Mouse (Mus musculus) MEL (cell line): ENCODE measurements around the gene Aak1. TPM values are rescaled to one million over a fixed set of nuclear protein-coding genes. Genes with fewer than 3 reads are reported as not detected.

Experiments used
- DNase-seq: peaks from one replicate; pipeline ENCODE4 v3.0.0; 2011; ENCODE audit warnings: low read depth, low spot score
- H3K27ac ChIP-seq: 2 replicates; pipeline ENCODE4 v1.5.1; 2012; ENCODE audit warnings: low read depth, mild to moderate bottlenecking, control low read depth, low read length, moderate library complexity; ENCODE audit not compliant: control insufficient read depth
- H3K27me3 ChIP-seq, 2 experiments: fragments of 150-350 bp in 1 of 2; sonication (generic) in 1 of 2; 2 replicates each; pipeline ENCODE4 v1.6.1; 2012; ENCODE audit warnings: low read length in 2 of 2, mild to moderate bottlenecking in 2 of 2, improper control_type of control experiment in 1 of 2, moderate library complexity in 1 of 2; ENCODE audit not compliant: insufficient read depth in 2 of 2, control insufficient read depth in 1 of 2
- H3K36me3 ChIP-seq, 2 experiments: 2 replicates each; pipeline ENCODE4 v1.6.1; 2012 to 2014; ENCODE audit warnings: low read length in 2 of 2, improper control_type of control experiment in 1 of 2, inconsistent platforms in 1 of 2, mild to moderate bottlenecking in 1 of 2; ENCODE audit not compliant: insufficient read depth in 2 of 2, control insufficient read depth in 1 of 2
- H3K4me1 ChIP-seq, 2 experiments: fragments of 150-350 bp in 1 of 2; sonication (generic) in 1 of 2; 2 replicates each; pipeline ENCODE4 v1.6.1; 2012; ENCODE audit warnings: low read length in 2 of 2, improper control_type of control experiment in 1 of 2, mild to moderate bottlenecking in 1 of 2; ENCODE audit not compliant: insufficient read depth in 2 of 2, control insufficient read depth in 1 of 2
- H3K4me3 ChIP-seq, 2 experiments: fragments of 150-350 bp in 1 of 2; sonication (generic) in 1 of 2; 2 replicates each; pipeline ENCODE4 v1.5.1; 2012; ENCODE audit warnings: low read depth in 2 of 2, low read length in 2 of 2, mild to moderate bottlenecking in 2 of 2, moderate library complexity in 2 of 2, control low read depth in 1 of 2, improper control_type of control experiment in 1 of 2; ENCODE audit not compliant: control insufficient read depth in 1 of 2, insufficient read depth in 1 of 2
- H3K79me2 ChIP-seq: 2 replicates; pipeline ENCODE4 v1.6.1; 2012; ENCODE audit warnings: mild to moderate bottlenecking, low read length, moderate library complexity; ENCODE audit not compliant: control insufficient read depth, poor library complexity, insufficient read depth
- H3K9ac ChIP-seq: 2 replicates; pipeline ENCODE4 v1.6.1; 2012; ENCODE audit warnings: low read depth, mild to moderate bottlenecking, control low read depth, low read length, moderate library complexity; ENCODE audit not compliant: control insufficient read depth, poor library complexity, severe bottlenecking
- H3K9me3 ChIP-seq: fragments of 150-350 bp; sonication (generic); replicated peaks from 2 replicates; pipeline ENCODE4 v1.6.1; 2012; ENCODE audit warnings: mild to moderate bottlenecking, low read length, improper control_type of control experiment, moderate library complexity; ENCODE audit not compliant: insufficient read depth
- BHLHE40 ChIP-seq: IDR thresholded peaks from 2 replicates; pipeline ENCODE4 v1.6.1; 2012; ENCODE audit warnings: low read depth, mild to moderate bottlenecking, inconsistent platforms, low read length, improper control_type of control experiment, borderline replicate concordance
- CTCF ChIP-seq, 3 experiments: IDR thresholded peaks in 2 of 3; conservative IDR thresholded peaks in 1 of 3; 2 replicates each; pipeline ENCODE4 v1.5.1; 2011 to 2012; ENCODE audit warnings: low read length in 3 of 3, low read depth in 2 of 3, mild to moderate bottlenecking in 2 of 3, improper control_type of control experiment in 1 of 3, inconsistent platforms in 1 of 3, mixed read lengths in 1 of 3, moderate library complexity in 1 of 3; ENCODE audit not compliant: control insufficient read depth in 1 of 3, insufficient read depth in 1 of 3, poor library complexity in 1 of 3, severe bottlenecking in 1 of 3
- E2F4 ChIP-seq: IDR thresholded peaks from 2 replicates; pipeline ENCODE4 v1.6.1; 2011; ENCODE audit warnings: low read depth, low read length, improper control_type of control experiment, borderline replicate concordance
- EP300 ChIP-seq, 2 experiments: IDR thresholded peaks; 2 replicates each; pipeline ENCODE4 v1.6.1; 2011; ENCODE audit warnings: improper control_type of control experiment in 2 of 2, low read length in 2 of 2, low read depth in 1 of 2, mild to moderate bottlenecking in 1 of 2
- GABPA ChIP-seq: IDR thresholded peaks from 2 replicates; pipeline ENCODE4 v1.6.1; 2012; ENCODE audit warnings: low read depth, mild to moderate bottlenecking, inconsistent platforms, low read length, improper control_type of control experiment, moderate library complexity
- GATA1 ChIP-seq: IDR thresholded peaks from 2 replicates; pipeline ENCODE4 v1.6.1; 2011; ENCODE audit warnings: low read depth, low read length, improper control_type of control experiment
- HCFC1 ChIP-seq: IDR thresholded peaks from 2 replicates; pipeline ENCODE4 v1.6.1; 2012; ENCODE audit warnings: low read depth, mild to moderate bottlenecking, inconsistent platforms, low read length, improper control_type of control experiment, moderate library complexity
- KAT2A ChIP-seq: conservative IDR thresholded peaks from 2 replicates; pipeline ENCODE4 v1.6.1; 2012; ENCODE audit warnings: low read depth, low read length, improper control_type of control experiment, inconsistent platforms
- MAFK ChIP-seq: IDR thresholded peaks from 2 replicates; pipeline ENCODE4 v1.6.1; 2011; ENCODE audit warnings: low read depth, mild to moderate bottlenecking, low read length, improper control_type of control experiment, borderline replicate concordance
- MAX ChIP-seq: IDR thresholded peaks from 2 replicates; pipeline ENCODE4 v1.6.1; 2011; ENCODE audit warnings: low read length, improper control_type of control experiment
- MAZ ChIP-seq: IDR thresholded peaks from 2 replicates; pipeline ENCODE4 v1.6.1; 2012; ENCODE audit warnings: low read depth, mild to moderate bottlenecking, inconsistent platforms, low read length, improper control_type of control experiment
- MXI1 ChIP-seq: IDR thresholded peaks from 2 replicates; pipeline ENCODE4 v1.6.1; 2011; ENCODE audit warnings: mild to moderate bottlenecking, low read depth, low read length, improper control_type of control experiment
- MYB ChIP-seq: IDR thresholded peaks from 2 replicates; pipeline ENCODE4 v1.6.1; 2011; ENCODE audit warnings: mild to moderate bottlenecking, low read depth, low read length, improper control_type of control experiment
- NELFE ChIP-seq: IDR thresholded peaks from 2 replicates; pipeline ENCODE4 v1.6.1; 2011; ENCODE audit warnings: low read depth, low read length, improper control_type of control experiment
- POLR2A ChIP-seq, 2 experiments: IDR thresholded peaks; 2 replicates each; pipeline ENCODE4 v1.6.1; 2011 to 2012; ENCODE audit warnings: low read length in 2 of 2, mild to moderate bottlenecking in 2 of 2, control low read depth in 1 of 2, improper control_type of control experiment in 1 of 2, low read depth in 1 of 2, moderate library complexity in 1 of 2; ENCODE audit not compliant: control insufficient read depth in 1 of 2, insufficient read depth in 1 of 2, poor library complexity in 1 of 2
- POLR2AphosphoS5 ChIP-seq: IDR thresholded peaks from 2 replicates; pipeline ENCODE4 v1.6.1; 2012; ENCODE audit warnings: low read depth, borderline replicate concordance, mild to moderate bottlenecking, inconsistent platforms, low read length, moderate library complexity, mixed read lengths
- RAD21 ChIP-seq: IDR thresholded peaks from 2 replicates; pipeline ENCODE4 v1.6.1; 2011; ENCODE audit warnings: mild to moderate bottlenecking, low read depth, low read length, improper control_type of control experiment
- RCOR1 ChIP-seq: IDR thresholded peaks from 2 replicates; pipeline ENCODE4 v1.6.1; 2012; ENCODE audit warnings: low read depth, mild to moderate bottlenecking, inconsistent platforms, low read length, improper control_type of control experiment
- SMC3 ChIP-seq: IDR thresholded peaks from 2 replicates; pipeline ENCODE4 v1.6.1; 2011; ENCODE audit warnings: low read depth, low read length, improper control_type of control experiment
- TAL1 ChIP-seq: IDR thresholded peaks from 2 replicates; pipeline ENCODE4 v1.6.1; 2012; ENCODE audit warnings: mild to moderate bottlenecking, inconsistent platforms, low read length, moderate library complexity, mixed read lengths
- TBP ChIP-seq: IDR thresholded peaks from 2 replicates; pipeline ENCODE4 v1.8.0; 2011; ENCODE audit warnings: low read depth, low read length, improper control_type of control experiment
- USF1 ChIP-seq: IDR thresholded peaks from 2 replicates; pipeline ENCODE4 v1.6.1; 2014; ENCODE audit warnings: low read depth, mild to moderate bottlenecking, inconsistent platforms, low read length, improper control_type of control experiment, moderate library complexity
- ZKSCAN1 ChIP-seq: IDR thresholded peaks from 2 replicates; pipeline ENCODE4 v1.6.1; 2012; ENCODE audit warnings: low read depth, mild to moderate bottlenecking, inconsistent platforms, low read length, improper control_type of control experiment, moderate library complexity
- polyA plus RNA-seq, 2 experiments: library from polyadenylated mRNA; stranded (reverse) in 1 of 2; unstranded in 1 of 2; fragments of >175 nt in 1 of 2; fragments of >200 nt in 1 of 2; gene quantifications; 2 replicates each; pipeline versions ENCODE4 v1.2.1 to v1.2.4; 2012; ENCODE audit warnings: low replicate concordance in 2 of 2, low read depth in 1 of 2; ENCODE audit not compliant: insufficient read length in 2 of 2, insufficient read depth in 1 of 2, missing spikeins in 1 of 2
- total RNA-seq: library from RNA; depleted of rRNA; stranded (reverse); fragments of 300-350 nt; gene quantifications from 2 replicates; pipeline ENCODE4 v1.2.3, GENCODE M21; 2012

The Aak1 gene
- total and polyA plus RNA-seq, 3 experiments: 6.4 to 353 (median 25.4) TPM

GRCm38 (mm10) chr6:86827432-86827831, 21.9 kb upstream of the Aak1 start:
- Histone ChIP-seq H3K79me2 (no peaks in the 10 kb centered on the region), H3K4me3 (no peak overlapping the region), H3K27me3 (no peaks in the 10 kb centered on the region), H3K27ac (no peak overlapping the region), H3K9me3 (no peaks in the 10 kb centered on the region)
- TF ChIP-seq POLR2A (IDR thresholded peaks at IDR 0.05; ENCODE audit: control insufficient read depth in 1 of 2, insufficient read depth in 1 of 2, low read depth in 1 of 2, low read length in 2 of 2, poor library complexity in 1 of 2) (no peak), EP300 (IDR thresholded peaks at IDR 0.05; ENCODE audit: low read depth in 1 of 2, low read length in 2 of 2) (no peak), USF1 (no peak), SMC3 (peak; percentile 56), TAL1 (no peak), E2F4 (no peak), RAD21 (peak; percentile 35), CTCF (IDR thresholded peaks at IDR 0.05 in 2 of 3, conservative IDR thresholded peaks at IDR 0.05 in 1 of 3; ENCODE audit: control insufficient read depth in 1 of 3, insufficient read depth in 1 of 3, low read depth in 2 of 3, low read length in 3 of 3, poor library complexity in 1 of 3, severe bottlenecking in 1 of 3) (peak; percentile 47 to 73 (median 67)), KAT2A (no peak), BHLHE40 (no peak), MAZ (no peak), MAX (no peak)
- TF ChIP-seq, all 39 proteins: peak for 3
- H3K9ac ChIP-seq: no peak overlapping the region
- H3K36me3 ChIP-seq: peaks cover 0 to 6% of the 10 kb centered on the region in 2 experiments; a peak in 2 of 4 replicates
- peak; percentile 61 for DNase-seq
- peaks cover 4 to 13% of the 10 kb centered on the region in 2 experiments for H3K4me1 ChIP-seq

- no peaks in the 10 kb centered on the region for H3K27me3 ChIP-seq
- no peaks in the 10 kb centered on the region for H3K9me3 ChIP-seq
- peak; percentile 52 for DNase-seq
- TF ChIP-seq TAL1 (no peak), MAZ (no peak), MAFK (no peak), GATA1 (no peak), RAD21 (no peak), SMC3 (no peak), MXI1 (no peak), POLR2A (IDR thresholded peaks at IDR 0.05; ENCODE audit: control insufficient read depth in 1 of 2, insufficient read depth in 1 of 2, low read depth in 1 of 2, low read length in 2 of 2, poor library complexity in 1 of 2) (no peak), POLR2AphosphoS5 (no peak), MYB (no peak), GABPA (no peak), TBP (no peak), RCOR1 (no peak), NELFE (no peak), ZKSCAN1 (no peak), HCFC1 (no peak), E2F4 (no peak)
- peaks cover 0 to 15% of the 10 kb centered on the region in 2 experiments; a peak in 2 of 4 replicates for H3K36me3 ChIP-seq
- H3K4me1 ChIP-seq: peaks cover 6 to 23% of the 10 kb centered on the region in 2 experiments
- no peak overlapping the region for H3K4me3 ChIP-seq
- H3K79me2 ChIP-seq: no peaks in the 10 kb centered on the region
- no peak overlapping the region for H3K27ac ChIP-seq
- no peak overlapping the region for H3K9ac ChIP-seq
These were observed 19.5 kb upstream of the Aak1 start for GRCm38 (mm10) chr6:86829768-86830167.
